Mouse (Mus musculus): ENCODE results near the gene Fubp1. TPM values are rescaled to one million over a fixed set of nuclear protein-coding genes. Genes with fewer than 3 reads are reported as not detected.

Gene Fubp1
- polyA plus RNA-seq, 1 experiment, result 142 TPM

DNA sequence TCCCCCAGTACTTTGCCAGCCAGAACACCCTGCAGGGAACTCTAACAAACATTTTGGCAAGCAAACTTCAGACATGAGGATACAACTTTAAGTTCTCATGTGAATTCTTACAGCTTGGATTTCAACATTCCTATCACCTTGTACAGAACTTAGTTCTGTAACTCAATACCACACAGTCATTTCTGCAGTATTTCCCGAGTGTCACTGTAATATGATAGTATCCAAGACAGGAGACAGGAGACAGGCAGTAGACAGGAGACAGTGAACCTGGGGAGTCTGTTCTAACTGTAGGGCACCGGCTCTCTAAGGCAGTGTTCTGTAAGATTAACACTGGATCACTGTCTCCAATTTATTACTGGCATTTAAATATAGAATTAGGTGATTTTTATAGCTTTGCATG lies 68.2 kb downstream of the Fubp1 start:
- Histone ChIP-seq H3K4me3 (ENCODE audit: insufficient read depth, low read length) (no peak overlapping the region), H3K27ac (ENCODE audit: insufficient read depth, low read length) (no peak overlapping the region), H3K4me1 (ENCODE audit: control insufficient read depth, insufficient read depth, low read length) (peaks cover 5% of the 10 kb centered on the region; the same call in 1 of the 2 replicates)
- TF ChIP-seq POLR2A (IDR thresholded peaks at IDR 0.05; ENCODE audit: low read depth, low read length) (no peak), CTCF (IDR thresholded peaks at IDR 0.05; ENCODE audit: borderline replicate concordance, insufficient read depth, low read length) (no peak)

DNA sequence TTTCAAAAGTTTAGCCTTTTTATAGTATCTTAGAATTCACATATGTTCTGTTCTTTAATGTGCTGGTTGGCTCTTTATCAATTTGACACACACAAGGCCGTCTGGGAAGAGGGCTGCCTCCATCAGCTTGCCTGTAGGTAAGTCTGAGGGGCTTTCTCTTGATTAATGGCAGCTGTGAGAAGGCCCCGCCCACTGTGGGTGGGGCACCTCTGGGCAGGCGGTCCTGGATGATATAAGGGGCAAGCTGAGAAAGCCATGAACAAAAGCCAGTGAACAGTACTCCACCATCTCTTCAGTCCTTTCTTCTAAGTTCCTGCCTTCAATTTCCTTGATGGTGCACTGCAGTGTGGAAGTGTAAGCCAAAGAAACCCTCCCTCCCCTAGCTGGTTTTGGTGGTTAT lies 71.9 kb downstream of the Fubp1 start:
- H3K4me1 ChIP-seq (ENCODE audit: control insufficient read depth, insufficient read depth, low read length), result 0 out of 2 replicates have a peak, but pooled peaks cover 3% of the 10 kb centered on the region
- H3K4me3 ChIP-seq (ENCODE audit: insufficient read depth, low read length), result no peak overlapping the region
- no peak overlapping the region for H3K27ac ChIP-seq (ENCODE audit: insufficient read depth, low read length)
- TF ChIP-seq POLR2A (IDR thresholded peaks at IDR 0.05; ENCODE audit: low read depth, low read length), result no peak
- no peak for TF ChIP-seq CTCF (IDR thresholded peaks at IDR 0.05; ENCODE audit: borderline replicate concordance, insufficient read depth, low read length)

DNA sequence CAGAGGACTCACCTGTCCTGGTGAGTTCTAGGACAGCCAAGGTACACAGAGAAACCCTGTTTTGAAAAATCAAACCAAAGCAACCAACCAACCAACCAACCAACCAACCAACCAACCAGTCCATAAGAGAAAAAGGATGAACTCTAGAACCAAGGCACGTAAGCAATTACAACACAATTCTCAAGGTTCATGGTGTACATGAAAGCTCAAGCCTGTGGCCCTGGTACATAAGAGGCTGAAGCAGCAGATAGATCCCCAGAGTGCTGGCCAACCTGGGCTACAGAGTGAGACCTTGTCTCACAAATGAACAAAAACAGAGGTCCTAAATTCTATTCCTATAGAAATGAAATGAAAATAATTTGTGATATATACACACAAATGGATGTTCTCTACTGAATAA lies 74.1 kb downstream of the Fubp1 start:
- H3K27ac ChIP-seq (ENCODE audit: insufficient read depth, low read length), result no peak overlapping the region
- TF ChIP-seq POLR2A (IDR thresholded peaks at IDR 0.05; ENCODE audit: low read depth, low read length) (no peak), CTCF (IDR thresholded peaks at IDR 0.05; ENCODE audit: borderline replicate concordance, insufficient read depth, low read length) (no peak)
- no peaks in the 10 kb centered on the region for H3K4me1 ChIP-seq (ENCODE audit: control insufficient read depth, insufficient read depth, low read length)
- no peak overlapping the region for H3K4me3 ChIP-seq (ENCODE audit: insufficient read depth, low read length)

DNA sequence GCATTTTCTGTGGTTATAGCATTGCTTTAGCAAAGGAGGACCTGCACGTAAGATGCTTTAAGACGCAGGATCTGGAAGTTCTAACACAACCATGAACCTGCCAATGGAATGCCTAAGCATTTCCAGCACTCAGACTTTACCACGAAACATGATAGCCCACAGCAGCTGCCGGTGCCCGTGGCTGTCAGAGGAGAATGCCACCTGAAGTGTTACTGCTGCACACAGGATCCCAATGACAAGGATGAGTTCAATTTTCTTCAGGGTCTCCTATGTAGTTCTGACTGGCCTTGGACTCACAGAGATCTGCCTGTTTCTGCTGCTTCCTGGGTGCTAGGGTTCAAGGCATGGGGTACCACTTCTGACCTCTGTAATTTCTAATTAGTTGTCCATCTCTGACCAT lies 74.5 kb downstream of the Fubp1 start:
- H3K4me1 ChIP-seq (ENCODE audit: control insufficient read depth, insufficient read depth, low read length), result no peaks in the 10 kb centered on the region
- no peak overlapping the region for H3K27ac ChIP-seq (ENCODE audit: insufficient read depth, low read length)
- no peak for TF ChIP-seq POLR2A (IDR thresholded peaks at IDR 0.05; ENCODE audit: low read depth, low read length)
- no peak for TF ChIP-seq CTCF (IDR thresholded peaks at IDR 0.05; ENCODE audit: borderline replicate concordance, insufficient read depth, low read length)
- no peak overlapping the region for H3K4me3 ChIP-seq (ENCODE audit: insufficient read depth, low read length)

Other genes starting within 250 kb of the Fubp1 start
- 1.9 and 3.9 TPM in 2 replicates for gene Gipc2, start 44.2 kb upstream of the Fubp1 start, polyA plus RNA-seq (2011; ENCODE audit: insufficient read length, low read depth, missing spikeins)
- 94.2 and 127 TPM in 2 replicates for gene Dnajb4, start 120 bp upstream of the Fubp1 start, polyA plus RNA-seq (2011; ENCODE audit: insufficient read length, low read depth, missing spikeins)
- gene Nexn, start 55.9 kb downstream of the Fubp1 start, polyA plus RNA-seq (2011; ENCODE audit: insufficient read length, low read depth, missing spikeins), result 144 and 152 TPM in 2 replicates
- 9.9 and 13.2 TPM in 2 replicates for gene Miga1, start 130.0 kb downstream of the Fubp1 start, polyA plus RNA-seq (2011; ENCODE audit: insufficient read length, low read depth, missing spikeins)
- gene Usp33, start 136.1 kb downstream of the Fubp1 start, polyA plus RNA-seq (2011; ENCODE audit: insufficient read length, low read depth, missing spikeins), result 55.2 and 63.9 TPM in 2 replicates
- 66.9 and 77.3 TPM in 2 replicates for gene Zzz3, start 185.1 kb downstream of the Fubp1 start, polyA plus RNA-seq (2011; ENCODE audit: insufficient read length, low read depth, missing spikeins)